Mouse (Mus musculus) gonadal fat pad, adult 2 months (tissue): ENCODE results near the gene 4930563M21Rik. TPM values are rescaled to one million over a fixed set of nuclear protein-coding genes. Genes with fewer than 3 reads are reported as not detected.
"Not testable (repeated sequence)": the region's sequence is repeated elsewhere in the genome, so short reads cannot be mapped to it uniquely, and the experiment has no call there.

Experiments
- DNase-seq: peaks from one replicate; pipeline ENCODE4 v3.0.0-alpha.2; 2012; ENCODE audit warnings: low read depth
- polyA plus RNA-seq: library from polyadenylated mRNA; depleted of rRNA; stranded (reverse); fragments of >200 nt; gene quantifications from 2 replicates; pipeline ENCODE4 v1.2.3, GENCODE M21; 2012; rRNA removed

The 4930563M21Rik gene
- polyA plus RNA-seq: not detected in 2 replicates

GRCm38 (mm10) chr9:56010450-56010849 is at the start of gene 4930563M21Rik:
TSS of gene 4930563M21Rik (minus strand) at chr9:56010550.
- no peak for DNase-seq

DNA sequence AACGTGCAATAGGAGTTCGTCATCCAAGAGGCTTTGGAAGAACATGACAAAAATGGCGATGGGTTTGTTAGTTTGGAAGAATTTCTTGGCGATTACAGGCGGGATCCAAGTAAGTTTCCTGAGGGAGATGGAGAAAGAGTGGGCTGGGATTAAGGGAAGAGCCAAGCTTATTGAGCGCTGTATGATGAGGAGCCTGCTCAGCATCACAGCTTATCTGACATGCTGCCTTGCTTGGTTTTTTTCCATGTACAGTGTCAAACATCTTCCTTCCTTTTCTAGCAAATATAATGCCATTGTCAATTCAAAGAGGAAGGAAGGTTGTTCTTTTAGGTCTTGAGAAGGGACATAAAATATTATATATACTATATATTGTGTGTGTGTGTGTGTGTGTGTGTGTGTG is 45.8 kb upstream of the 4930563M21Rik start:
- no peak for DNase-seq

- DNase-seq: no peak
Measured at GRCm38 (mm10) chr9:56053796-56054195, 43.4 kb upstream of the 4930563M21Rik start.

DNA sequence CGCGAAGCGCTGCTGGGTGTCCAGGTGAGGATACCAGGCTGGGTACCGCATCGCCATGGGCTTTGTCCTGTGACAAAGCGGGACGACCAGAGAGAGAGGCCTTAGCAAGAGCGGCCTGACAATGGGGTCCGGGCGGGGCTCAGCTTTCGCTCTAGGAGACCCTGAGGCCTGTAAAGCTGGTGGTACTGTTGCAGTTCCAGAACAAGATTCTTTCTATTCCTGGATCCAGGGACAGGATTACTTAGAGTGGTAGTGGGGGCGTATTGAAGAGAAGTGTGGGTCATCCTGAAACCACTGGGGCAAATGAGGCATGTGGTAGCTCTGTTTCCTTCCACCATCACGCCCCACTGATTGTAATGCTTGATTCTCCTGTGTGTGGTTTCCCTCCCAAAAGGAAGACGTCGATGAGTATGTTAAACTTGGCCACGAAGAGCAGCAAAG is 31.9 kb upstream of the 4930563M21Rik start:
- DNase-seq: no peak

DNA sequence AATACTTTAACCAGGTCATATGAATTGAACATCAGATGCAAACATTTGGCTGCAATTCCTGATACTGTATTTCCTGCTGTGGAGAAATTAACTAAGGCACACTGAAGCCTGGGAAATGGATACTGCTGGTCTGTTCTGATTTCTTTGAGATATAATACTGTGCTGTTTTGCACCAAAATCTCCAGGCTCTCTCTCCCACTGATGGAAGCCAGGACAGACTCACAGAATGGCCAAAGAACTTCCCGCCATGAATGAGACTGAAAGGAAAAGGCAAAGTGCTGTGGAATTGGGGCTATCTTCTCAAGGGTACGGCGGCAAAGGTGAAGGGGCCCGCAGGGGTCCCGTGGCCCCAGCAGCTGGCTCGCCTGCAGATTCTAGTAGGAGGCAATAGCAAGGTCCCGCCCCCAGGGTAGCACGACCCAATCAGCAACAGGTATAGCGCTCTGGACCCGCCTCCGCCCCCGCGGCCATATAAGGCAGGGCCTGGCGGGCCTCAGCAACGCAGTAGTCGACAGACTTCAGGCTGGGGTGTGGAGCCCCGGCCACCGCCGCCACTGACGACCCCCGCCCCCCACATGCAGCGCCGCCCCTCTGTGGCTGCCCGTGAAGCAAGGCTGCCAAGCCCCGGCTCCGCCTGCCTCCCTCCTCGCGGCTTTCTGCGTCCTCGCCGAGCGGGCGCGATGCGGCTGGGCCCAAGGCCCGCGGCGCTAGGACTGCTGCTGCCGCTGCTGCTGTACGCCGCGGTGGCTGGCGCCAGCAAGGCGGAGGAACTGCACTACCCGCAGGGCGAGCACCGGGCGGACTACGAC is 31.2 kb upstream of the 4930563M21Rik start, which contains the start of gene Rcn2:
Rcn2 (plus strand) TSS at position 474 of the 809 bp plus-strand sequence.
- no peak for DNase-seq

- DNase-seq: no peak
Measured at GRCm38 (mm10) chr9:56032219-56032618, 21.9 kb upstream of the 4930563M21Rik start.

DNA sequence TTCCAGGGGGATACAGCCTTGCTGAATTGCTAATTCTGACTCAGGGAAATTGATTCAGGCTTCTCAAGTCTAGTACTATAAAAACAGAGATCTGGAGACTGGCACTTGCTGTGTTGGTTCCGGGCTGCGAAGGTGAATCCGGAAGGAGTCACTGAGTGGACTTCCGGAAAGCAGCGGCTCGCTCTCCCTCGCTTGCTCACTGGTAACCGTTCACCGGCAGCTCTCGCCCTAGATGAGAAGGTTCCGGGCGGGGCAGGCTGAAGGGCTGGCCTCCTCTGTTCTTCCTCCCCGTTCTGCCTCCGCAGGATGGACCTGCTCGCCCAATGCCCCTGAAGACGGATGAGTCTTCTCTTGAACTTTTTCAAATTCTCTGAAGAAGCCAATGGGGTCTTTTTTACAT is 16.9 kb upstream of the 4930563M21Rik start:
- DNase-seq: no peak

- no peak for DNase-seq
Measured at GRCm38 (mm10) chr9:56024772-56025171, 14.4 kb upstream of the 4930563M21Rik start.

DNA sequence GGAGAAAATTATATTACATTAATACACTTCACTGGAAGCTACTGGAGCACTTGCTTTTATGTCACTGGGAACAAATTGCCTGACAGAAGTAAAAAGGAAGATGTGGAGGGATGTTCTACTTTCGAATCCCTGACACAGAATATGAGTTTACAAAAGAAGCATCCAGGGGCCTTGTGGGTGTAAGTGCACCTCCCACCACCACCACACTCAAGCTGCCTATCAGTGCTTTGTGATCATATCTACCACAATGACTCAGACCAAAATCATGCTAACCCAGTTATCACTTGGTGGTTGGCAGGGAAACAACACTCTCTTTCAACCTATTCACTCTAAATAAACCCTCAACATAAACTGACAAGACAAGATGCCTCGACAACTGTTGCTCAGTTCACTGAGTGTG is 5.7 kb downstream of the 4930563M21Rik start:
- DNase-seq: not testable (repeated sequence)

DNA sequence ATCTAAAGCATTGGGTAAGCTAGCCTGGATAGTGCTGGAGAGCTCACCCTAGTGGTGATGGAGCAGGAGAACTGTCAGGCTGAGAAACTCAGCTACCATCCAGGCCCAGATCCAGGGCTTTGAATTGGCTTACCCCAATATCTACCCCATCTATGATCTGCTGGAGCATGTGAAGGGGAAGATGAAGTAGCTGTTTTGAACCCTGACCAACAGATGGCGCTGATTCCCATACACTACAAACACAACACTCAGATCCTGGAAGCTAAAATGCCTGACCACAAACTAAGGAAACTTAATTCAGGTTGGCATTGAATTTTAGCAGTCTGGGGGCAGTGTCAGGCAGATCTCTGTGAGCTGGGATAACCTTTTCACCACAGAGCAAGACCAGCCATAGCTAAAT is 63.5 kb downstream of the 4930563M21Rik start:
- no peak for DNase-seq

- DNase-seq: no peak
Measured at GRCm38 (mm10) chr9:55941356-55941755, 69.0 kb downstream of the 4930563M21Rik start.

- DNase-seq: no peak
Measured at GRCm38 (mm10) chr9:55938618-55938985, 71.7 kb downstream of the 4930563M21Rik start.

- DNase-seq: no peak
Measured at GRCm38 (mm10) chr9:55937664-55938617, 72.4 kb downstream of the 4930563M21Rik start, which contains the start of gene Scaper. TSS of gene Scaper (minus strand) at chr9:55938119.

DNA sequence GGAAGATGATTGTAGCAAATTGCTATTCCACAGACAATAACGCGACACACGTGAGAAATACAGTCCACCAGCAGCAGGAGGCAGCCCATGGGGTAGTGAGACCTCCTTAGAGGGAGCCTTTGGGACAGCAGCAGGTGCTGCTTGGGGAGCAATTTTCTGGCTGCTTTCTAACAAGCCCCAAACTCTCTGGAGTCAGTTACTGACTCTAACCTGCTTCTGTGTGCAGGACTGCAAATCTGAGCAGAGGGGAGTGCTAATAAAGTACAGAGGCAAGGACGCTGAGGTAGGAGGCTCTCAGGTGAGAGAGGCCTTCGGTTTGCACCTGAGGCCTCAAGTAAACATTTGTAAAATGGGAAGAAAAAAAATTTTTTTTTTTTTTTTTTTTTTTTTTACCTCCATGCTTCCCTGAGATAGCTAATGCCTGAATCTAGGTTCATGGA is 73.1 kb downstream of the 4930563M21Rik start:
- DNase-seq: no peak

DNA sequence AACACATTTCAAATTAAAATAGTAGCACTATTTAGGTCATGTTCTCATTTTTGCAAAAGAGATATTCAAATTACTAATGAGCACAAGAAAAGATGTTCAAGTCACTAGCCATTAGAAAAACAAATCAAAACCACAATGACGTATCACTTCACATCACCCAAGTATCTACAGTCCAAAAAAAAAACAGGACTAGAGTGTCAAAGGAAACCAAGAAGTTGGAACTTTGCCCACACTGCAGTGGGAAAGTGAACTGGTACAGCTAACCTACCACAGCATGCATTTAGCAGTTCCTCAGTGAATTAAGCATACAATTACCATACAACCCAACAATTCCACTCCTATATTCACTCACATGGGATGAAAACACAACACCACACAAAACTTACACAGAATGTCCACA is 77.9 kb downstream of the 4930563M21Rik start:
- no peak for DNase-seq

- DNase-seq: no peak
Measured at GRCm38 (mm10) chr9:55918579-55918978, 91.8 kb downstream of the 4930563M21Rik start.

GRCm38 (mm10) chr9:55916751-55917150 is 93.6 kb downstream of the 4930563M21Rik start:
- DNase-seq: no peak

Other genes with a start within 250 kb of the 4930563M21Rik start
- gene Scaper, start 72.4 kb downstream of the 4930563M21Rik start, polyA plus RNA-seq: 5.6 and 6.4 TPM in 2 replicates
- 62.0 and 101 TPM in 2 replicates for gene Rcn2, start 31.3 kb upstream of the 4930563M21Rik start, polyA plus RNA-seq
- gene Pstpip1, start 79.4 kb upstream of the 4930563M21Rik start, polyA plus RNA-seq: 34.3 and 37.2 TPM in 2 replicates
- 402 and 410 TPM in 2 replicates for gene Tspan3, start 154.9 kb upstream of the 4930563M21Rik start, polyA plus RNA-seq